Mouse (Mus musculus) hindbrain, postnatal 0 days (tissue): ENCODE results near the gene Mycbp2. TPM values are rescaled to one million over a fixed set of nuclear protein-coding genes. Genes with fewer than 3 reads are reported as not detected.

Experiments
- ATAC-seq: fragments of 200-750 bp; cut with Nextera tagmentation; 2 replicates; pipeline ENCODE4 v1.8.0; 2017; ENCODE audit warnings: mild to moderate bottlenecking, moderate TSS enrichment, moderate library complexity
- DNase-seq: peaks from one replicate; pipeline ENCODE4 v3.0.0-alpha.2; 2015; ENCODE audit warnings: low spot score
- H3K27ac ChIP-seq: fragments of 300-500 bp; sonication (generic); 2 replicates; pipeline ENCODE4 v1.5.1; 2014; ENCODE audit warnings: mild to moderate bottlenecking
- H3K27me3 ChIP-seq: fragments of 300-500 bp; sonication (generic); 2 replicates; pipeline ENCODE4 v1.6.1; 2014; ENCODE audit warnings: low read length, mixed read lengths; ENCODE audit not compliant: insufficient read depth
- H3K36me3 ChIP-seq: fragments of 300-500 bp; sonication (generic); 2 replicates; pipeline ENCODE4 v1.6.1; 2014; ENCODE audit warnings: low read length, mixed read lengths; ENCODE audit not compliant: insufficient read depth
- H3K4me1 ChIP-seq: fragments of 300-500 bp; sonication (generic); 2 replicates; pipeline ENCODE4 v1.6.1; 2014; ENCODE audit warnings: antibody characterized with exemption, low read length, mixed read lengths; ENCODE audit not compliant: insufficient read depth
- H3K4me2 ChIP-seq: fragments of 300-500 bp; sonication (generic); 2 replicates; pipeline ENCODE4 v1.6.1; 2014; ENCODE audit warnings: low read depth, mild to moderate bottlenecking, low read length, moderate library complexity, mixed read lengths
- H3K4me3 ChIP-seq: fragments of 300-500 bp; sonication (generic); 2 replicates; pipeline ENCODE4 v1.5.1; 2014; ENCODE audit warnings: low read length
- H3K9ac ChIP-seq: fragments of 300-500 bp; sonication (generic); replicated peaks from 2 replicates; pipeline ENCODE4 v1.6.1; 2014; ENCODE audit warnings: mild to moderate bottlenecking, low read length, moderate library complexity, mixed read lengths
- H3K9me3 ChIP-seq: fragments of 300-500 bp; sonication (generic); 2 replicates; pipeline ENCODE4 v1.6.1; 2016; ENCODE audit warnings: low read length, mixed read lengths
- CTCF ChIP-seq: IDR thresholded peaks from 2 replicates; pipeline ENCODE4 v1.5.1; 2016; ENCODE audit warnings: antibody characterized with exemption, control low read depth, low read depth
- WGBS: fragments of 180-500 bp; shearing (Covaris S2); extraction: QIAGEN DNeasy Blood & Tissue Kit; methylation state at CpG from one replicate; pipeline ENCODE4 v1.1.7; 2014; 5-methylcytosine and 5-hydroxymethylcytosine counted together
- polyA plus RNA-seq: library from polyadenylated mRNA; unstranded; fragments of >200 nt; fragmentation: Nextera tagmentation; extraction: Ambion mirVana; gene quantifications from 2 replicates; pipeline ENCODE4 v1.2.1, GENCODE M21; 2015
- total RNA-seq: library from RNA; depleted of rRNA; stranded (reverse); fragments of >200 nt; gene quantifications from 2 replicates; pipeline ENCODE4 v1.2.3, GENCODE M21; 2014; rRNA removed

Gene Mycbp2
- total and polyA plus RNA-seq, 2 experiments from 2014 or later = 57.3 to 89.3 TPM

- peak; percentile 66 for TF ChIP-seq CTCF
- ATAC-seq (peak; percentile 99), DNase-seq (peak; percentile 98)
- peaks cover 4% of the 10 kb centered on the region; the same call in 1 of the 2 replicates for H3K36me3 ChIP-seq
- H3K9ac ChIP-seq = peak within 1 kb of the TSS; percentile 61
- H3K4me2 ChIP-seq = peak within 1 kb of the TSS; percentile 96
- WGBS = under 1% methylated on average over 56 of the region's 65 CpGs
- no peaks in the 10 kb centered on the region for H3K27me3 ChIP-seq
- H3K4me1 ChIP-seq = peaks cover 3% of the 10 kb centered on the region; the same call in 1 of the 2 replicates
- H3K9me3 ChIP-seq = no peaks in the 10 kb centered on the region
- H3K4me3 ChIP-seq = peak within 1 kb of the TSS; percentile 52
- peak within 1 kb of the TSS; percentile 82 for H3K27ac ChIP-seq
These were observed 276.6 kb downstream of the Mycbp2 start, which contains the start of gene Cln5 for GRCm38 (mm10) chr14:103069864-103070611. Gene Cln5, plus strand, starts transcription at chr14:103070216.

- WGBS = 10% methylated on average over 12 of the region's 12 CpGs
- H3K4me1 ChIP-seq = peaks cover 3% of the 10 kb centered on the region; the same call in 1 of the 2 replicates
- H3K9me3 ChIP-seq = no peaks in the 10 kb centered on the region
- peak overlapping the region; percentile 61 for H3K9ac ChIP-seq
- no peak for TF ChIP-seq CTCF
- 0 out of 2 replicates have a peak, but pooled peaks cover under 1% of the 10 kb centered on the region for H3K36me3 ChIP-seq
- DNase-seq = no peak
- no peaks in the 10 kb centered on the region for H3K27me3 ChIP-seq
- H3K27ac ChIP-seq = peak overlapping the region; percentile 82
- ATAC-seq = no peak
- H3K4me2 ChIP-seq = peak overlapping the region; percentile 96
- H3K4me3 ChIP-seq = peak overlapping the region; percentile 52
These were observed 277.1 kb downstream of the Mycbp2 start for GRCm38 (mm10) chr14:103069465-103069863.

- no peak for ATAC-seq
- H3K4me3 ChIP-seq = no peak overlapping the region
- no peaks in the 10 kb centered on the region for H3K27me3 ChIP-seq
- TF ChIP-seq CTCF = peak; percentile 73
- 11% methylated on average over 10 of the region's 10 CpGs for WGBS
- peaks cover 3% of the 10 kb centered on the region; the same call in 1 of the 2 replicates for H3K4me1 ChIP-seq
- H3K9ac ChIP-seq = no peak overlapping the region
- H3K27ac ChIP-seq = no peak overlapping the region
- DNase-seq = peak; percentile 84
- H3K9me3 ChIP-seq = no peaks in the 10 kb centered on the region
- H3K4me2 ChIP-seq = no peak overlapping the region
- H3K36me3 ChIP-seq = no peaks in the 10 kb centered on the region
These were observed 281.1 kb downstream of the Mycbp2 start for GRCm38 (mm10) chr14:103065294-103066167.

Other genes starting within 250 kb of the Mycbp2 start
- 53.7 and 61.6 TPM in 2 replicates for gene Fbxl3, start 247.2 kb downstream of the Mycbp2 start, total RNA-seq
- gene Fbxl3, start 247.2 kb downstream of the Mycbp2 start, polyA plus RNA-seq = 26.7 and 27.4 TPM in 2 replicates
- gene Scel, start 166.5 kb upstream of the Mycbp2 start, total RNA-seq = 0.14 and 0.42 TPM in 2 replicates
- 0.35 and 0.44 TPM in 2 replicates for gene Scel, start 166.5 kb upstream of the Mycbp2 start, polyA plus RNA-seq